Mouse (Mus musculus): ENCODE data around the gene Nelfb. TPM values are rescaled to one million over a fixed set of nuclear protein-coding genes. Genes with fewer than 3 reads are reported as not detected.

The Nelfb gene
- polyA plus RNA-seq, 1 experiment from 2014 or later = 122 TPM

GRCm38 (mm10) chr2:25240723-25241437, 29.6 kb upstream of the Nelfb start:
- Histone ChIP-seq H3K4me3 (peak overlapping the region; percentile 50), H3K4me2 (peak overlapping the region; percentile 97), H3K4me1 (peaks cover 27% of the 10 kb centered on the region), H3K36me3 (no peaks in the 10 kb centered on the region), H3K9ac (peak overlapping the region; percentile 23; the same call in 1 of the 2 replicates), H3K9me3 (no peaks in the 10 kb centered on the region), H3K27ac (peak overlapping the region; percentile 22; the same call in 1 of the 2 replicates), H3K27me3 (peaks cover 30% of the 10 kb centered on the region)
- ATAC-seq (ENCODE audit: borderline replicate concordance, extremely low read depth, low FRiP score, low TSS enrichment) = peak; percentile 83
- WGBS = under 1% methylated on average over 29 of the region's 29 CpGs

- 0 out of 2 replicates have a peak, but pooled peaks have one; percentile 8 for ATAC-seq (ENCODE audit: borderline replicate concordance, extremely low read depth, low FRiP score, low TSS enrichment)
- H3K4me3 ChIP-seq = peak overlapping the region; percentile 50
These were observed 29.0 kb upstream of the Nelfb start for GRCm38 (mm10) chr2:25240310-25240709.

DNA sequence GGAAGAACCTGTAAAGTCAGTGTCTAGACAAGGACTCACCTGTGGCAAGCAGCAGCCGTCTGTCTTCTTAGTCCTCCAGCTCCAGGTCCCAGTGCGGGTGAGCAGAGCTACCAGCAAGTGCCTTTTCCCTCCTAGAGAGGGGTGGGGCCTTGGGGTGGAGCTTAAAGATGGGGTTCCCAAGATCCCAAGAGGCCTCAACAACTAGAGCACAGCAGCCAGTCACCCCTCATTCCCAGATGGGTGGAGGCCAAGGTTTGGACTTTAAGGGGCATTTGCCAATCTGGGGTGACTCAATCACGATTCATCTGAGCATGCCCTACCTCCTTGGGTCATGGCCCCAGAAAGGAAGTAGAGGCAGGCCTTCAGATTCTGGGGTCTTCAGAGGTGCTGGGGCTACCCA, 28.5 kb upstream of the Nelfb start:
- H3K4me3 ChIP-seq = no peak overlapping the region
- peaks cover 27% of the 10 kb centered on the region for H3K4me1 ChIP-seq
- no peak overlapping the region for H3K4me2 ChIP-seq
- H3K9ac ChIP-seq = no peak overlapping the region
- no peaks in the 10 kb centered on the region for H3K36me3 ChIP-seq
- H3K27me3 ChIP-seq = peaks cover 32% of the 10 kb centered on the region
- no peak for ATAC-seq (ENCODE audit: borderline replicate concordance, extremely low read depth, low FRiP score, low TSS enrichment)
- no peaks in the 10 kb centered on the region for H3K9me3 ChIP-seq
- 81% methylated on average over 3 of the region's 3 CpGs for WGBS
- H3K27ac ChIP-seq = no peak overlapping the region

More at GRCm38 (mm10) chr2:25240310-25240709, 29.0 kb upstream of the Nelfb start:
- peak overlapping the region; percentile 97 for H3K4me2 ChIP-seq
- no peaks in the 10 kb centered on the region for H3K36me3 ChIP-seq
- H3K27me3 ChIP-seq = peaks cover 32% of the 10 kb centered on the region
- peak overlapping the region; percentile 22; the same call in 1 of the 2 replicates for H3K27ac ChIP-seq
- no peaks in the 10 kb centered on the region for H3K9me3 ChIP-seq
- 0 out of 2 replicates have a peak overlapping the region, but pooled peaks have one; percentile 23 for H3K9ac ChIP-seq
- H3K4me1 ChIP-seq = peaks cover 27% of the 10 kb centered on the region
- WGBS = 51% methylated on average over 8 of the region's 8 CpGs

- no peak overlapping the region for H3K4me3 ChIP-seq
- ATAC-seq (ENCODE audit: borderline replicate concordance, extremely low read depth, low FRiP score, low TSS enrichment) = no peak
- H3K27me3 ChIP-seq = peaks cover 33% of the 10 kb centered on the region
- H3K9ac ChIP-seq = no peak overlapping the region
- no peak overlapping the region for H3K27ac ChIP-seq
- H3K9me3 ChIP-seq = no peaks in the 10 kb centered on the region
- H3K36me3 ChIP-seq = no peaks in the 10 kb centered on the region
- H3K4me2 ChIP-seq = no peak overlapping the region
- H3K4me1 ChIP-seq = peaks cover 27% of the 10 kb centered on the region
These were observed 26.8 kb upstream of the Nelfb start for GRCm38 (mm10) chr2:25238106-25238505.

DNA sequence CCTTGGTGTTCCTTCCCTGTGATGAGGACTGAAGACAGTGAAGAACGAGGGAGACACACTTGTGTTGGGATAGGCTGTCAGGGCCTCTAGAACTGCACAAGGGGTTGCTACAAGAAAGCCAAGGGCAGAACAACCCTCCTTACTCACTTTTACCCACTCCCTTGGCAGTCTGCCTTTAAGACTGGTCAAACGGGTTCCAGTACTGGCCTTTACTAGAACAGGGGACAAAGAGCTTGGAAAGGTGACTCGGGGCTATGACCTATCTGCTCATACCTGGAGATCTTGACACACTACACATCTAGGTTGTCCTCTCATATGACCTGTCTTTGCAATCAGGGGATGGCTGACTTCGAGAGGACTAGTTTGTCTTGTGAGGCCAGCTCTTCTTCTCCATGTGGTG, 26.2 kb upstream of the Nelfb start:
- Histone ChIP-seq H3K4me2 (no peak overlapping the region), H3K4me3 (no peak overlapping the region), H3K4me1 (peaks cover 22% of the 10 kb centered on the region), H3K9ac (no peak overlapping the region), H3K9me3 (no peaks in the 10 kb centered on the region), H3K36me3 (no peaks in the 10 kb centered on the region), H3K27ac (no peak overlapping the region), H3K27me3 (peaks cover 31% of the 10 kb centered on the region)
- WGBS = 41% methylated on average over 4 of the region's 4 CpGs
- no peak for ATAC-seq (ENCODE audit: borderline replicate concordance, extremely low read depth, low FRiP score, low TSS enrichment)

DNA sequence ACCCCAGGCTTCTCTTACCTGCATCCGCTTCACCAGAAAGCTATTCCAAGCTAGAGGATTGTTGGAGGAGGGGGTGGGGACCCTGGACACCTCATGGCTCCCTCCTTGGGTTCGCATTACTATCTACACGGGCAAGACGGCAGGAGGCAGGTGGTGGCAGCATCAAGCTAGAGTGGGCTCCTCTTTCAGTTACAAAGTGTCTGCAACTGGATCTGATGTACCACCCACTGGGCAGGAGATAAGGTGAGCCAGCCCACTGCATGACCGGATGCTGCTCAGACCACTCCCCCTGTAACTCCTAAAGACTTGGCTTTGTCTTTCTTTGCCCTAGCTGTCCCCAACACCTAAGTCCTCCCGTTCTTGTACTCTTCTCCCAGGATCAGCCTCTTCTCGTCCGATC, 25.3 kb upstream of the Nelfb start, which contains the start of gene Rnf224:
Gene Rnf224 (minus strand): TSS at position 174 of the 400 bp plus-strand sequence.
- no peak within 1 kb of the TSS for H3K27ac ChIP-seq
- H3K9me3 ChIP-seq = no peaks in the 10 kb centered on the region
- peaks cover 23% of the 10 kb centered on the region for H3K27me3 ChIP-seq
- H3K9ac ChIP-seq = no peak within 1 kb of the TSS
- no peak within 1 kb of the TSS for H3K4me2 ChIP-seq
- 23% methylated on average over 8 of the region's 8 CpGs for WGBS
- ATAC-seq (ENCODE audit: borderline replicate concordance, extremely low read depth, low FRiP score, low TSS enrichment) = no peak
- H3K4me1 ChIP-seq = peaks cover 13% of the 10 kb centered on the region
- no peak within 1 kb of the TSS for H3K4me3 ChIP-seq
- H3K36me3 ChIP-seq = no peaks in the 10 kb centered on the region

- ATAC-seq (ENCODE audit: borderline replicate concordance, extremely low read depth, low FRiP score, low TSS enrichment) = no peak
These were observed 23.4 kb upstream of the Nelfb start for GRCm38 (mm10) chr2:25234551-25235220.

GRCm38 (mm10) chr2:25234050-25234449, 22.8 kb upstream of the Nelfb start, which contains the start of gene Slc34a3:
TSS of gene Slc34a3 (minus strand) at chr2:25234364.
- WGBS = 73% methylated on average over 3 of the region's 3 CpGs
- Histone ChIP-seq H3K4me2 (no peak within 1 kb of the TSS), H3K27me3 (peaks cover 16% of the 10 kb centered on the region), H3K9me3 (no peaks in the 10 kb centered on the region), H3K9ac (no peak within 1 kb of the TSS), H3K4me1 (no peaks in the 10 kb centered on the region; the same call in 1 of the 2 replicates), H3K27ac (no peak within 1 kb of the TSS), H3K36me3 (no peaks in the 10 kb centered on the region), H3K4me3 (no peak within 1 kb of the TSS)
- ATAC-seq (ENCODE audit: borderline replicate concordance, extremely low read depth, low FRiP score, low TSS enrichment) = no peak

More at GRCm38 (mm10) chr2:25234551-25235220, 23.4 kb upstream of the Nelfb start:
- no peaks in the 10 kb centered on the region for H3K36me3 ChIP-seq
- no peaks in the 10 kb centered on the region for H3K4me1 ChIP-seq
- 45% methylated on average over 5 of the region's 5 CpGs for WGBS
- no peaks in the 10 kb centered on the region for H3K9me3 ChIP-seq
- H3K9ac ChIP-seq = no peak overlapping the region
- no peak overlapping the region for H3K4me2 ChIP-seq
- peaks cover 16% of the 10 kb centered on the region for H3K27me3 ChIP-seq
- H3K4me3 ChIP-seq = no peak overlapping the region
- H3K27ac ChIP-seq = no peak overlapping the region

DNA sequence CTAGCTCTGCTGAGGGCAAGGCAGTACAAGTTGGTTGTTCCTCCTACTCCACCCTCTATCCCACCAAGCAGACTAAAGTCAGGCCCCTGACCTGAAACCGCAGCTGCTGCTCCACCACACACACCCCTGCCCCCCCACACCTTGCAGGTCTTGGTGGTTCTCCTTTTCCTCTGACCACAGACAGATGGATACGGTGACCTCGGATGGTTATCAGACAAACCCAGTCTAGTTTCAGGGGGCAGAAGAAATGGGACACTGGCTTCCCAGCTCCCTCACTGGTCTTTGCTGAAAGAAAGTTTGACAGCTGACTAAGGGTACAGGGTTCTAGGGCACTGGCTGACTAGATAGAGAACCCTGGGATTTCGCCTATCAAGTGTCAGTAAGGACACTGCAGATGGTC, 22.1 kb upstream of the Nelfb start:
- Histone ChIP-seq H3K36me3 (no peaks in the 10 kb centered on the region), H3K27me3 (peaks cover 16% of the 10 kb centered on the region), H3K4me1 (peaks cover 5% of the 10 kb centered on the region; the same call in 1 of the 2 replicates), H3K4me3 (no peak overlapping the region), H3K27ac (no peak overlapping the region), H3K9ac (no peak overlapping the region), H3K4me2 (no peak overlapping the region), H3K9me3 (no peaks in the 10 kb centered on the region)
- 71% methylated on average over 4 of the region's 4 CpGs for WGBS
- ATAC-seq (ENCODE audit: borderline replicate concordance, extremely low read depth, low FRiP score, low TSS enrichment) = no peak

DNA sequence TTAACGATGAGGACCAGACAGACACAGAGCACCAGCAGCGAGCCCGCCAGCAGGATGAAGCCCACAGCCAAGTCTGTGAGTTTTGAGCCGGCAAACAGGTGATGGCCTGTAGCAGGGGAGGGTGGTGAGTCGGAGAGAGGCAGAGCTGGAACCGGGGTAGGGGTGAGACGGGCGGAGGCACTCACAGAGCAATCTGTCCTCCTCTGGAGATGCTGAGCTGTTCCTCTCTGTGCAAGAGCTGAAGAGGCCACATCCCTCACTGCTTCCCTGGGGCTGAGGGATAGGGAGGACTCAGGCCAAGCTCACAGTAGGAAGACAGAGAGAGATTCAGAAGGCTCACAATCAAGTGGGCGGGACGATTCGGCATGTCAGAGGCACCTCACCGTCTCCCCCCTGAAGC, 19.7 kb upstream of the Nelfb start:
- WGBS = 57% methylated on average over 12 of the region's 12 CpGs
- peaks cover 11% of the 10 kb centered on the region for H3K4me1 ChIP-seq
- H3K4me3 ChIP-seq = no peak overlapping the region
- H3K27me3 ChIP-seq = peaks cover 13% of the 10 kb centered on the region
- H3K9me3 ChIP-seq = no peaks in the 10 kb centered on the region
- no peak overlapping the region for H3K4me2 ChIP-seq
- no peak for ATAC-seq (ENCODE audit: borderline replicate concordance, extremely low read depth, low FRiP score, low TSS enrichment)
- H3K27ac ChIP-seq = no peak overlapping the region
- no peaks in the 10 kb centered on the region for H3K36me3 ChIP-seq
- no peak overlapping the region for H3K9ac ChIP-seq

GRCm38 (mm10) chr2:25230581-25230980, 19.3 kb upstream of the Nelfb start:
- Histone ChIP-seq H3K36me3 (no peaks in the 10 kb centered on the region), H3K4me3 (no peak overlapping the region), H3K9me3 (no peaks in the 10 kb centered on the region), H3K27ac (no peak overlapping the region), H3K9ac (no peak overlapping the region), H3K4me1 (peaks cover 16% of the 10 kb centered on the region), H3K27me3 (peaks cover 10% of the 10 kb centered on the region), H3K4me2 (no peak overlapping the region)
- ATAC-seq (ENCODE audit: borderline replicate concordance, extremely low read depth, low FRiP score, low TSS enrichment) = no peak
- WGBS = 85% methylated on average over 7 of the region's 7 CpGs

DNA sequence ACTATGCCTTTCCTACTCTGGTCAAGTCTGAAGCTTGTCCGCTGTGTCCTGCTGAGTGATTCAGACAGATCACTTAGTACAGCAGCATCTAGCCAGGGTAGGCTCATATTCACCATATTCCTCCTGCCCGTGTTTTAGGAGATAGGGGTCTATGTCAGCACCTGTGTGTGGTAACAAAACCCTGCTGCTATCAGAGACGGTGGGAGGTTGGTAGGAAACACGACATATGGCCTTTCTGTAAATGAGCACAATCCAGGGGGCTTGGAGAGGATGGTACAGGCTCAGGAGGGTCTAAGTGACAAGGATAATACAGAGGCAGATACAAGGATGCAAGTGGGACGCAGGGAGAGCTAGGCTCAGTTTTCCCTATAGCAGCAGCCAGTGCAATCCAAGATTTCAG, 18.3 kb upstream of the Nelfb start:
- Histone ChIP-seq H3K4me1 (peaks cover 19% of the 10 kb centered on the region), H3K36me3 (no peaks in the 10 kb centered on the region), H3K4me3 (no peak overlapping the region), H3K4me2 (no peak overlapping the region), H3K9me3 (no peaks in the 10 kb centered on the region), H3K9ac (no peak overlapping the region), H3K27ac (no peak overlapping the region), H3K27me3 (peaks cover 10% of the 10 kb centered on the region; the same call in 1 of the 2 replicates)
- ATAC-seq (ENCODE audit: borderline replicate concordance, extremely low read depth, low FRiP score, low TSS enrichment) = no peak
- 72% methylated on average over 5 of the region's 5 CpGs for WGBS

Data from lung, embryonic 15.5 days (tissue).